Mouse (Mus musculus) myocyte (in vitro differentiated cells): ENCODE results near the gene Lins1.

ENCODE experiments used
- CEBPB ChIP-seq: IDR thresholded peaks from 2 replicates; pipeline ENCODE4 v1.6.1; 2011; ENCODE audit warnings: mild to moderate bottlenecking, moderate library complexity; ENCODE audit not compliant: poor library complexity, insufficient read depth, severe bottlenecking
- MAX ChIP-seq: IDR thresholded peaks from one replicate; pipeline ENCODE4 v1.6.1; 2011; ENCODE audit warnings: low read depth, mild to moderate bottlenecking, control low read depth
- MYOD1 ChIP-seq, 3 experiments: IDR thresholded peaks; one replicate each; pipeline ENCODE4 v1.6.1; 2011; ENCODE audit warnings: control low read depth in 2 of 3, low read depth in 2 of 3, mild to moderate bottlenecking in 2 of 3, moderate library complexity in 1 of 3; ENCODE audit not compliant: insufficient read length in 2 of 3, control insufficient read depth in 1 of 3
- POLR2A ChIP-seq: IDR thresholded peaks from one replicate; pipeline ENCODE4 v1.6.1; 2011; ENCODE audit warnings: low read depth, mild to moderate bottlenecking, control low read depth, moderate library complexity; ENCODE audit not compliant: insufficient read length
- REST ChIP-seq: IDR thresholded peaks from one replicate; pipeline ENCODE4 v1.6.1; 2011; ENCODE audit warnings: mild to moderate bottlenecking, control low read depth, moderate library complexity; ENCODE audit not compliant: insufficient read depth, insufficient read length

DNA sequence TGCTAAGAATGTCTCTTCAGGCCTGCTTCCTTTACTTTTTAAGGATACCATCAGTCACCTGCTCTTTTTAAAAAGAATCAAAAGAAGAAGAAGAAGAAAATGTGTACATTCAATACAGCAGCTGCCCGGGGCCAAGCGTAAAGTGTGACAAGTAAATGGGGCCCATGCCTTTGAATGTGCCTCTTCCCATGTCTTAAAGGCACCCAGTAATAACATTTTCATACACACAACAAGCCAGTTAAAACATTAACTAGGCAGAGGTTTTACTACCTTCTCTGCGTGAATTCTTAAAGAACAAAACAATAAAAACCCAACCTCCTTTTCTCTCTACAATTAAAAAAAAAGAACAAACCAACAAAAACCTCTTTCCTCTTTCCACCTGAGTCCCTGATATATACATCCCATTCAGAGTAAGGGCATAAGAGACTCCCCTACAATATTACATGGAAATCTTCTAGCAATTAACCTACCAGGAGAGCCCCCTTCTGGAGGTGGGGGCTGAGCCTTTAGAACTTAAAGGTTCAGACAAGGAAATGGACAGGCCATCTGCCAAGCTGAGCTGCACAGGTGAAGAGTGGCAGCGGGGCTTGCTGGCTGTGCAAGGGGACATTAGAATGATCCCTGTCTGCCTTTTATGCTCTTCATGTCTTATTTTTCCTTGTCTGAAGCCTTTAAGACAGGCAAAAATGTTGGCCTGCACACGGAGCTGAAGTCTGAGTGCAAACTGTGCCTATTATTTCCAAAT lies 7.4 kb upstream of the Lins1 start:
- no peak for TF ChIP-seq POLR2A
- no peak for TF ChIP-seq MYOD1 (IDR thresholded peaks at IDR 0.05; ENCODE audit: control insufficient read depth in 1 of 3, insufficient read length in 2 of 3, low read depth in 2 of 3)
- TF ChIP-seq MAX, result no peak
- no peak for TF ChIP-seq REST
- TF ChIP-seq CEBPB, result no peak
